Mouse (Mus musculus) adrenal gland, postnatal 36 days (tissue): Measurements from ENCODE around the gene Ap1s2. TPM values are rescaled to one million over a fixed set of nuclear protein-coding genes. Genes with fewer than 3 reads are reported as not detected.

Experiments used
- DNase-seq, 2 experiments: peaks; one replicate each; pipeline ENCODE4 v3.0.0; 2021; ENCODE audit warnings: mixed read lengths in 1 of 2
- total RNA-seq, 2 experiments: library from RNA; stranded (reverse); gene quantifications; 2 replicates each; pipeline ENCODE4 v1.2.3; 2021

Gene Ap1s2
- total RNA-seq, 2 experiments from 2014 or later, result 16.2 to 21.5 TPM

- no peak for DNase-seq
Measured at GRCm38 (mm10) chrX:163981092-163981491, 72.3 kb downstream of the Ap1s2 start.

DNA sequence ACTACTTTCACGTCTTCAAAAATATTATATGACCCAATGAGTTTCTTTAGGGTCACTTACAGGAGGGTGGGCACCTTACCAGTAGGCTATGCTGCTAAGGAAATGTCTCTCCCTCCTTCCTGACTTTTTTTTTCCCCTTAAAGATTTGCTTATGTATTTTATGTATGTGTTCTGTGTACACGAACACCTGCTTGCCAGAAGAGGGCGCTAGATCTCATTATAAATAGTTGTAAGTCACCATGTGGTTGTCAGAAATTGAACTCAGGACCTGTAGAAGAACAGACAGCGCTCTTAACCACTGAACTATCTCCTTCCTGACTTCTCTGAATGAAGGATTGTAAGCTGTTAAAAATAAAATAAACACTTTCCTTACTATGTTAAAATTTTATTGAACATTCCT lies 72.7 kb downstream of the Ap1s2 start:
- DNase-seq, result no peak

- DNase-seq, result no peak
Measured at GRCm38 (mm10) chrX:163982129-163982528, 73.3 kb downstream of the Ap1s2 start.

Other genes with a start within 250 kb of the Ap1s2 start
- 1 to 10 TPM in 1 of 2 experiments, under 1 TPM in 1; 0.56 to 1.7 TPM for gene Rnf138rt1, start 147.7 kb upstream of the Ap1s2 start, total RNA-seq
- 10 to 100 TPM; 23.7 to 30.2 TPM for gene Zrsr2, start 49.6 kb downstream of the Ap1s2 start, total RNA-seq
- gene Car5b, start 119.0 kb downstream of the Ap1s2 start, total RNA-seq, result 10 to 100 TPM; 17.9 to 41.0 TPM
- 1 to 10 TPM; 6.7 to 6.8 TPM for gene Siah1b, start 167.5 kb downstream of the Ap1s2 start, total RNA-seq
- gene Cltrn, start 179.8 kb downstream of the Ap1s2 start, total RNA-seq, result not detected
- 10 to 100 TPM; 11.4 to 11.5 TPM for gene Ace2, start 230.3 kb downstream of the Ap1s2 start, total RNA-seq